Mouse (Mus musculus) limb, embryonic 11.5 days (tissue): ENCODE measurements at regions not wholly inside any gene's neighbourhood (a gene's known extent, or its start where the extent isn't known, plus 50 kb on each side); places are given as distances from the start of the nearest gene placed in this dataset.

Experiments
- ATAC-seq: fragments of 200-750 bp; cut with Nextera tagmentation; 2 replicates; pipeline ENCODE4 v1.8.0; 2017; ENCODE audit warnings: low read depth; ENCODE audit not compliant: insufficient number of reproducible peaks, low FRiP score, low TSS enrichment
- DNase-seq: peaks from one replicate; pipeline ENCODE4 v3.0.0-alpha.2; 2015; ENCODE audit warnings: low spot score
- H3K27ac ChIP-seq: fragments of 300-500 bp; sonication (generic); replicated peaks from 2 replicates; pipeline ENCODE4 v1.5.1; 2014; ENCODE audit warnings: low read depth, mild to moderate bottlenecking, low read length
- H3K27me3 ChIP-seq: fragments of 300-500 bp; sonication (generic); 2 replicates; pipeline ENCODE4 v1.6.1; 2014; ENCODE audit warnings: mild to moderate bottlenecking, low read length, mixed read lengths; ENCODE audit not compliant: control insufficient read depth, insufficient read depth
- H3K36me3 ChIP-seq: fragments of 300-500 bp; sonication (generic); 2 replicates; pipeline ENCODE4 v1.6.1; 2014; ENCODE audit warnings: mild to moderate bottlenecking, low read length, moderate library complexity, mixed read lengths; ENCODE audit not compliant: control insufficient read depth, insufficient read depth
- H3K4me1 ChIP-seq: fragments of 300-500 bp; sonication (generic); 2 replicates; pipeline ENCODE4 v1.6.1; 2014; ENCODE audit warnings: low read length, mixed read lengths; ENCODE audit not compliant: control insufficient read depth, insufficient read depth
- H3K4me2 ChIP-seq: fragments of 300-500 bp; sonication (generic); 2 replicates; pipeline ENCODE4 v1.6.1; 2014; ENCODE audit warnings: low read depth, mild to moderate bottlenecking, moderate library complexity; ENCODE audit not compliant: severe bottlenecking
- H3K4me3 ChIP-seq: fragments of 300-500 bp; sonication (generic); 2 replicates; pipeline ENCODE4 v1.5.1; 2014; ENCODE audit warnings: low read depth, low read length
- H3K9ac ChIP-seq: fragments of 300-500 bp; sonication (generic); 2 replicates; pipeline ENCODE4 v1.6.1; 2014; ENCODE audit warnings: mild to moderate bottlenecking, low read length
- H3K9me3 ChIP-seq: fragments of 300-500 bp; sonication (generic); 2 replicates; pipeline ENCODE4 v1.6.1; 2016; ENCODE audit warnings: low read length; ENCODE audit not compliant: control insufficient read depth
- WGBS: fragments of 180-500 bp; shearing (Covaris S2); extraction: QIAGEN DNeasy Blood & Tissue Kit; methylation state at CpG from one replicate; pipeline ENCODE4 v1.1.7; 2014; 5-methylcytosine and 5-hydroxymethylcytosine counted together

DNA sequence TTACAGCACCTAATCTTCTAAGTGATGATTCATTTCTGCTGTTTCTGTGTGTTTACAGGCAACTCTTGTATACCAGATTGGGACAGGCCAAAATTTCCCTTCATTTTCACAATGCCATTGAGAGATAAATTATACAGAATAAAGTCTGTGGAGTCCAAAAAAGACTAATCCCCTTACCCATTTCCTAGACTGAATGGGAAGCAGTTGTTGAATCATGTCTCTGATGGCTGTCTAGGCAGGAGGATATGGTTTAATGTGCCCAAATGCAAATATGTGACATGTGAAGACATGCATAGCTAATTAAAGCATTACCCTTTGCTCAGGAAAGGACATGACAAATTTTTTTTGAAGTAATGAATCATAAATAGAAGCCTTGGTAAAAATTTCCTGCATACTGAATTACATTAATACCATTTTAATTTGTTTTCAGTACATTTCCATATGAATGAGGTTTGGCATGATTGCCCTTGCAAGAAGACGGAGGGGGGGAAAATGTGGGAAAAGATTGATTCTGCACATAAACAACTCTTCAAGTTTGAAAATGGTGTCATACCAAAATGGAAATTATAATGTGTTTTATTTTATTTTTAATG is 518.1 kb upstream of the Flrt2 start:
- WGBS, result 86% methylated on average over 1 of the region's 1 CpGs

DNA sequence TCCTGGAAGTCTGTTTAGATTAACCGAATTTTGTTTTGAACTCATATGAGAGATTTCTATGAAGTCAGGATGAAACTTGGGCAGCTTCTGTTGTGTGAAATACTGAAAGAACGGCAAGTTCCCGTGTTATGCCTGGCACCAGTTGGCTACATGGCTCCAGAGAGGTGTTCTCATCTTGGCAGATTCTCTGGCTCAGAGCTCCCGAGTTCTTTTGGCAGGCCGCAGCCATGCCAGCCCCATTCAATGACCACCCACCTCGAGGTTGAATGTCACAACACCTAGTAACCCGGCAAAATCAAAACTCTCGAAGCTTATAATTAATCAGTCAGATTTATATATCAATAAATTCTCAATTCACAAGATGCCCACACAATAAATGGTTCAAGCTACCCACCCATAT is 489.5 kb upstream of the Flrt2 start:
- Histone ChIP-seq H3K27me3 (no peaks in the 10 kb centered on the region), H3K4me2 (no peak overlapping the region), H3K4me1 (no peaks in the 10 kb centered on the region), H3K36me3 (no peaks in the 10 kb centered on the region), H3K9me3 (no peaks in the 10 kb centered on the region), H3K9ac (no peak overlapping the region), H3K27ac (no peak overlapping the region), H3K4me3 (no peak overlapping the region)
- no peak for ATAC-seq
- DNase-seq, result no peak
- WGBS, result 90% methylated on average over 8 of the region's 8 CpGs

More for the DNA sequence above, 518.1 kb upstream of the Flrt2 start:
- Histone ChIP-seq H3K27me3 (no peaks in the 10 kb centered on the region), H3K4me2 (no peak overlapping the region), H3K9me3 (no peaks in the 10 kb centered on the region), H3K4me3 (no peak overlapping the region), H3K36me3 (no peaks in the 10 kb centered on the region), H3K9ac (no peak overlapping the region), H3K27ac (no peak overlapping the region), H3K4me1 (no peaks in the 10 kb centered on the region)
- ATAC-seq (no peak), DNase-seq (no peak)

GRCm38 (mm10) chr12:95205081-95205480 is 486.9 kb upstream of the Flrt2 start:
- 82% methylated on average over 3 of the region's 3 CpGs for WGBS
- no peak overlapping the region for H3K4me2 ChIP-seq
- H3K4me3 ChIP-seq, result no peak overlapping the region
- no peaks in the 10 kb centered on the region for H3K9me3 ChIP-seq
- H3K27me3 ChIP-seq, result no peaks in the 10 kb centered on the region
- H3K36me3 ChIP-seq, result no peaks in the 10 kb centered on the region
- no peaks in the 10 kb centered on the region for H3K4me1 ChIP-seq
- DNase-seq, result no peak
- no peak for ATAC-seq
- no peak overlapping the region for H3K9ac ChIP-seq
- no peak overlapping the region for H3K27ac ChIP-seq

GRCm38 (mm10) chr12:95239158-95239779 is 452.8 kb upstream of the Flrt2 start:
- H3K4me3 ChIP-seq, result no peak overlapping the region
- ATAC-seq (no peak), DNase-seq (no peak)
- no peaks in the 10 kb centered on the region for H3K27me3 ChIP-seq
- no peak overlapping the region for H3K4me2 ChIP-seq
- no peaks in the 10 kb centered on the region for H3K4me1 ChIP-seq
- 42% methylated on average over 3 of the region's 3 CpGs for WGBS
- no peak overlapping the region for H3K27ac ChIP-seq
- no peak overlapping the region for H3K9ac ChIP-seq
- H3K9me3 ChIP-seq, result no peaks in the 10 kb centered on the region
- no peaks in the 10 kb centered on the region for H3K36me3 ChIP-seq

GRCm38 (mm10) chr12:95267187-95267586 is 424.8 kb upstream of the Flrt2 start:
- 75% methylated on average over 3 of the region's 3 CpGs for WGBS
- H3K27me3 ChIP-seq, result no peaks in the 10 kb centered on the region
- H3K27ac ChIP-seq, result no peak overlapping the region
- H3K9ac ChIP-seq, result no peak overlapping the region
- no peaks in the 10 kb centered on the region for H3K9me3 ChIP-seq
- H3K36me3 ChIP-seq, result no peaks in the 10 kb centered on the region
- DNase-seq, result no peak
- no peak overlapping the region for H3K4me3 ChIP-seq
- no peak for ATAC-seq
- H3K4me1 ChIP-seq, result no peaks in the 10 kb centered on the region
- no peak overlapping the region for H3K4me2 ChIP-seq

DNA sequence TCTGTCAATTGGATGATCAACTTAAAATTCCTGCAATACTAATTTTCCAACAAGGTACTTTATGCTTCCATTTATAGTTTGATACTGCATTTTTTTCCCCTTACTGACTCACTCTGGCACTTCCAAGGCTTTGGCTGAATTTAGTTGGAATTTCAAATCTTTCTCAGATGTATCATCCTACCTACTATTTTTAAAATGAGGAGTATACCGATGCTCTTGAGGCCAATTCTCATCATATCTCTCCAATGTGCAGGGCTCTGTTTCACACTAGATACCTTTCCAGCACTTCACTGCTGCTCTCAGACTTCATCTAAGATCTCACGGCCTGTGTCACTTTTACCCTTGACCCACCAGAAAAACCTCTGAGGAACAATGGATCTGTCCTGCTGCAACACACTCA is 386.6 kb upstream of the Flrt2 start:
- Histone ChIP-seq H3K9ac (no peak overlapping the region), H3K27me3 (no peaks in the 10 kb centered on the region), H3K4me1 (no peaks in the 10 kb centered on the region), H3K4me3 (no peak overlapping the region), H3K9me3 (no peaks in the 10 kb centered on the region), H3K27ac (no peak overlapping the region), H3K4me2 (no peak overlapping the region), H3K36me3 (no peaks in the 10 kb centered on the region)
- 88% methylated on average over 2 of the region's 2 CpGs for WGBS
- no peak for ATAC-seq
- no peak for DNase-seq

DNA sequence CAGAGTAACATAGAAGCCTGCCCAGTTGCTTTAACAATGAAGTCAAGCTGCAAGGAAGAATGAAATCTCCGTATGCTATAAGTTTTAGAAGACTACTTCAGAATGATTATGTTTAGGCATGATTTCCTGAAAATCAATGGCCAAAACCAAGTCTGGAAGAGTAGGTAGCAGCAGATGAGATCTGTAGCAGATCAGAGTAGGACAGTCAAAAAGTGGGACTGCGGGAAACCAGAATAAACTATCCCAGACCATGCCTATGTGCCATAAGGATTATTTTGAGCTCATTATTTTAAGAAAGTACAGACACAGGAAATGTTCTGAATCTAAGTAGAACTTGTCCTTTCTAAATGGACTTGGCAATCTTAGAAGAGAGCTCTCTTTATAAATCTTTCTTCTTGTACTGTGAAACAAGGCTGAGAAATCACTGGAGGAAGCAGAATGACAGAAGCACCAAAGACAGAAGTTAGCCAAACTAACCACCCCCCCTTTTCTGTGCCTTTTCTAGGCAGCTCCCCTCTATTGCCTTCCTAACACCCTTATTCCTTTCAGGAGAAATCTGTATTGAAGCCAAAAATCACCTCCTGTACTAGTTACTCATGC is 376.8 kb upstream of the Flrt2 start:
- no peak overlapping the region for H3K9ac ChIP-seq
- H3K4me3 ChIP-seq, result no peak overlapping the region
- no peak overlapping the region for H3K4me2 ChIP-seq
- H3K9me3 ChIP-seq, result no peaks in the 10 kb centered on the region
- H3K4me1 ChIP-seq, result no peaks in the 10 kb centered on the region
- H3K27ac ChIP-seq, result no peak overlapping the region
- no peaks in the 10 kb centered on the region for H3K27me3 ChIP-seq
- no peaks in the 10 kb centered on the region for H3K36me3 ChIP-seq
- DNase-seq (no peak), ATAC-seq (no peak)
- whole genome bisulfite sequencing, result 87% methylated on average over 2 of the region's 2 CpGs

GRCm38 (mm10) chr12:95316820-95317219 is 375.2 kb upstream of the Flrt2 start:
- no peaks in the 10 kb centered on the region for H3K9me3 ChIP-seq
- no peak overlapping the region for H3K9ac ChIP-seq
- WGBS, result 78% methylated on average over 1 of the region's 1 CpGs
- H3K4me3 ChIP-seq, result no peak overlapping the region
- H3K4me2 ChIP-seq, result no peak overlapping the region
- no peaks in the 10 kb centered on the region for H3K4me1 ChIP-seq
- DNase-seq (no peak), ATAC-seq (no peak)
- H3K27me3 ChIP-seq, result no peaks in the 10 kb centered on the region
- H3K36me3 ChIP-seq, result no peaks in the 10 kb centered on the region
- no peak overlapping the region for H3K27ac ChIP-seq
